Mouse (Mus musculus) lung, postnatal 0 days (tissue): Measurements from ENCODE around the gene Abtb2.

ENCODE experiments used
- CTCF ChIP-seq: IDR thresholded peaks from 2 replicates; pipeline ENCODE4 v1.5.1; 2016; ENCODE audit warnings: antibody characterized with exemption, mild to moderate bottlenecking
- EP300 ChIP-seq: IDR thresholded peaks from 2 replicates; pipeline ENCODE4 v1.6.1; 2016; ENCODE audit warnings: antibody characterized with exemption, mild to moderate bottlenecking, control low read depth

DNA sequence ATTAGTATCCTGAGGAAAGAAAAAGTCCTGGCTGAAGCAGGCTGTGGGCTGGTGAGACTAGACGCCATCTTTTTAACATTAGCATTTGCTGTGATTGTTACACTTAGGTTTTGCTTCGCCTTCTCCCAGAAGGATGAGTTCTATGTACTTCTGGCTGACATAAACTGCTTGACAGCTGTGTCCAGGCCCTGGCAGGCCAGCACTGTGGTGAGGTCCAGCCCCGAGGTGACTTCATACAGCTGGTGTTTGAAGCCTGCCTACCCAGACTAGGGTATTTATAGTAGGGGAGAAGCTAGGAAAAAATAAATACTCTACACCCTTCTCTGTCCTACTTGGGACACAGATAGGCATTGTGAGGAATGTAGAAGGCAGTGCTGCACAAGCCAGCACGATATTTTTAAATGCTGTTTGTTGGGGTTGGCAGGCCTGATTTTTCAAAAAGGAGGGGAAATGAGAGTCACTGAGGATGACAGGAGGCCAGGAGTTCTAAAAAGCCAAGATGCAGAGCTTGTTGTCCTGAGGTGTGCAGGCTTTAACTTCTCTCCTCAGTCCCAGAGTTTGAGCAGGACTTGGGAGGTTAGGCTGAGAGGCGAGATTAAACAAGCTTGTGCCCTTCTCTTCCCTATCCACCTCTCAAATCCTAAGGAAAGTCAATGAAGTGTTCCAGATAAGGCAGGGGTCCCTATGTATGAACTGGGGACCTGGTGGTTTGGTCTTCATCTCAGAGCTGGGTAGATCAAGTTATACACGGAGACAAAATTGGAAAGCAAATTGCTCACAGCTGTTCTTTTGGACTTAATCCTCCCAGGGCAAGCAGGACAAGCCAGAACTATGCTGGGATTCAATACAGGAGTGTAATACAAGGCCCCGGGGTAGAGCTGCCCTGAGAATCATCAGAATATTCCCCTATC lies 11.9 kb downstream of the Abtb2 start:
- TF ChIP-seq EP300 (no peak), CTCF (no peak)
